Mouse (Mus musculus) embryo, embryonic 11.5 days (tissue): ENCODE measurements around the gene Hspb9.
A peak's percentile ranks its signal among the peaks of the same experiment; 100 is the strongest.

Experiments
- DNase-seq: peaks from one replicate; pipeline ENCODE4 v3.0.0-alpha.2; 2012; ENCODE audit warnings: low read depth, low spot score

Gene Hspb9

GRCm38 (mm10) chr11:100705095-100705747 is 8.4 kb upstream of the Hspb9 start:
- DNase-seq: no peak

GRCm38 (mm10) chr11:100709201-100709810 is 4.3 kb upstream of the Hspb9 start:
- DNase-seq: no peak

GRCm38 (mm10) chr11:100710528-100710927 is 3.1 kb upstream of the Hspb9 start:
- no peak for DNase-seq

DNA sequence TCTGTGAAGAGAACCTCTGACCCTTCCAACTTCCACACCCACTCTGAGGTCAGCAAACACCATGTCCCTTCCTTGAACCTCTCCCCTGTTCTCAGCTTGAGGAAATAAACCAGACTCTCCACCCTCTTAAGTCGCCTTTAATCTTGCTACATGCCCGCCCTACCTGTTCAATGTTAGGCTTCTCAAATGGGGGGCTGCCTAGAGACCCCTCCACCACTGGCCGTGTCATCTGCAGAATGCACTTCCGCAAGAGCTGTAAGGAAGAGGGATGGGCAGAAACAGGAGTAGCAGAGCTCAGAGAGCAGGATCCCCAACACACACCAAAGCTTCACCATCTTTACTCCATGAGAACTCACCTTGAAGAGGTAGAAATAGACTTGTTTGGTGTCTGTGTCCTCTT is 2.7 kb upstream of the Hspb9 start:
- DNase-seq: no peak

- peak; percentile 83 for DNase-seq
Measured at GRCm38 (mm10) chr11:100711783-100712615, 1.7 kb upstream of the Hspb9 start, which contains the start of gene Kat2a. TSS of gene Kat2a (minus strand) at chr11:100712465.

GRCm38 (mm10) chr11:100713174-100713573 is 476 bp upstream of the Hspb9 start:
- DNase-seq: no peak

DNA sequence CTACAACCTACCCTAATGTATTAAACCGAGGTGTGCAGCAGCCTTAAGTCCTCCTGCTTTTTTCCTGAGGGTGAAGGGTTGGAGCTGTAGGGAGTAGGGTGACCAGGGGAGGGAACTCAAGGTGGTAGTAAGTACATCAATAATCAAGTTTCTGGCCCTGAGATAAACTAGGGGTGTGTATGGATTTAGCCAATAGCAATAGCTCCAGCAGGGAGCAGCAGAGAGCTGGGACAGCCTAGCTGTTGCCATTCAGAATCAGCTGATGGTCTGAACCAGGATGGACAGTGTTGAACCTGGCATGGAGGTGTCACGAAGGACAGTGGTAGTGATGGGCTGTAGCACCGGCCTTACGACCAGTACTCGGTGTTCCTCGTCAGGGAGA is 875 bp downstream of the Hspb9 start:
- DNase-seq: peak; percentile 62

DNA sequence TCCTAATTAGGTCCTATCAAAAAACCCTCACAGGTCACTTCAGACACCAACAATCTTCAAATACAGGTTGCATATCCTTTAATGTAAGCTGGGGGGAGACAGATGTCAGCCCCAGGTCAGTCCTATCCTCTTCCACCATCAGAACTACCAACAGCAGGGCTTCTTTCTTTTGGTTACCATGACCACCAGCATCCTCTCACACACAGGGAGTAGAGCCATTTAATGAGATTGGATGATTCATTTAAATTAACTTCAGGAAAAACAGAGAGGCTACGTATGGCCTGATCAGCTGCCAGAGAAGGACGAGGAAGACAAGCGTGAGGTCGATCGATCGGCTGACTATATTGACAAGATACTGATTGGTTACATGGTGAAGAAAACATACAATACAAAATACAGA is 1.3 kb downstream of the Hspb9 start:
- DNase-seq: no peak

DNA sequence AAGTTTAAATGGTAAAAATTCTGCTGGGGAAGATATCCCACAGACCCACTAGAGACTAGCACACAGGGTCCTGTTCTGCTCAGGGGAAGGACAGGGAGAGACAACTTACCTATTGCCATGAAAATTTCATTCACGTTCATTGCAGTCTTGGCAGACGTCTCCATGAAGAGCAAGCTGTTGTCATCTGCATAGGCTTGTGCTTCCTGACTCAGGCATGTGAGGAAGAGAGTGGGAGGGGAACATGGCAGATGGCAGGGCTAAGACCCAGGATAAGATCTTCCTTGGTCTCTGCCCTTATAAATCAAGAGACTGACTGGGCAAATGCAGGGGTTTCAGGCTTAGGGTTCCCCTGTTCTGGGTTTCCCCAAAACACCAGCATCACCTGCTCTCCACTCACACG is 3.0 kb downstream of the Hspb9 start:
- no peak for DNase-seq

GRCm38 (mm10) chr11:100718462-100718861 is 4.8 kb downstream of the Hspb9 start:
- no peak for DNase-seq

- DNase-seq: no peak
Measured at GRCm38 (mm10) chr11:100718866-100719265, 5.2 kb downstream of the Hspb9 start.

DNA sequence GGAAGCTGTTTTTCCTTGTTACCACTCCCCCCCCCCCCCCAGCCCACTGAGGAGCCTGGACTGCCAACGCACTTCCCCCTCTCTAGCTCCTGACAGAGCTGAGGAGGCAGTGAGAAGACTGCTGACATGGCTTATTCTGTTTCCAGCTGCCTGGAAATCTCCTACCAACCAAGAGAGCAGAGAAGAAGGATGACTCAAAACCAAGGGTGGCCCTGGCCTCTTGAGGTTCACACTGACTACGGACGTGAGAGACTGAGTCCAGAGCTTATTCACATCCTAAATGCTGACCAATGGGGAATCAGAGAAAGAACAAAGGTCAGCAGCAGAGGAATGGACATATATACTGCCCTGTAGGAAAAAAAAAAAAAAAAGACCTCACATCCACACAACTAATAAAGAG is 5.7 kb downstream of the Hspb9 start:
- no peak for DNase-seq

GRCm38 (mm10) chr11:100719893-100720292 is 6.2 kb downstream of the Hspb9 start:
- DNase-seq: no peak

DNA sequence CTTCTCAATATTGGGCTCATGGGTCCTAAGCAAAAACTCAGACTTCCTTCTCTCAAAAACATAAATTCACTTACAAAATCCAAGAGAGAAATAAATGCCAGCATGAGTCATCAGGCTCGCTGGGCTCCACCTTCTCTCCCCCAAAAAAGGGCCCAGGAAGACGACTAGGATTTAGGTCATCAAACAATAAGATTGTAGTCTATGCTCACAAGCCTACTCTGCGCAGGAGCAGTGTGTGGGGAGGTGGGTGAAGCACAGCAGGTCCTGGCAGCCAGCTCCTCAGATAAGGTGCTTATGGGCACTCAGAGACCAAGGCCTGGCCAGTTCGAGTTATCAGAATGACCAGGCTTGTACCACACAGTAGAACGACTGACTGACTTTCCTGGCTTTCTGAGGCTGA is 6.7 kb downstream of the Hspb9 start:
- no peak for DNase-seq

GRCm38 (mm10) chr11:100721254-100721653 is 7.6 kb downstream of the Hspb9 start:
- DNase-seq: no peak

DNA sequence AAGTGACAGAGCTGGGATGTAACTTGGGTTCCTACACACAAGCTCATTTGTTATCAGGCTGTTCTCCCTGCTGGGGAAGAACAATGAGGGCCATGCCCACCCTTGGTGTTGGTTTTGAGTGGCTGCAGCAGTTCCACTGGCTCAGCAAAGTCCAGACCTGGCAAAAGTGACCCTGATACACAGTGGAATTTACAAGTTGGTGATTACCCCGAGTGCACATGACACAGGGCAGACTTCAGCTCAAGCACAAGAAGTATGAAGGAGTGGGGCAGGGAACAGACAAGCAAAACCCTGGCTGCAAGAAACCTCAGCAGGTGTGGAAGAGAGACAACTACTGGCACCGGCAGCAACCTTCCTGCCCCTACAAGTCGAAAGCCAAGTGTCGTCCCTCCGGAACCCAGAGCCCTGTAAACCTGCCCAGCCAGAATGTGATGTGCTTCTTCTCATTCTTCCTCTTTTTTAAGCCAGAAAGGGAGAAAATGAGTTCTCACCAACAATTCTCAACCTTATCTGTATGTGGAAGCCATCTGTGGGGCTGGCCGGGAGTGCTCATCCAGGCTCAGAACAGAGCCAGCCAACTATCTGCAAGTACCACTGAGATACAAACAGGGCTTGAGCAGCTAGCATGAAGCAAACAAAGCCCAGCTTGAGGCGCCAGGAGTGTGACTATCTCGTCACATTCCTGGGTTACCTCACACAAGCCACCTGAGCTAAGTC is 8.3 kb downstream of the Hspb9 start:
- DNase-seq: no peak

- no peak for DNase-seq
Measured at GRCm38 (mm10) chr11:100722493-100723028, 8.9 kb downstream of the Hspb9 start.

DNA sequence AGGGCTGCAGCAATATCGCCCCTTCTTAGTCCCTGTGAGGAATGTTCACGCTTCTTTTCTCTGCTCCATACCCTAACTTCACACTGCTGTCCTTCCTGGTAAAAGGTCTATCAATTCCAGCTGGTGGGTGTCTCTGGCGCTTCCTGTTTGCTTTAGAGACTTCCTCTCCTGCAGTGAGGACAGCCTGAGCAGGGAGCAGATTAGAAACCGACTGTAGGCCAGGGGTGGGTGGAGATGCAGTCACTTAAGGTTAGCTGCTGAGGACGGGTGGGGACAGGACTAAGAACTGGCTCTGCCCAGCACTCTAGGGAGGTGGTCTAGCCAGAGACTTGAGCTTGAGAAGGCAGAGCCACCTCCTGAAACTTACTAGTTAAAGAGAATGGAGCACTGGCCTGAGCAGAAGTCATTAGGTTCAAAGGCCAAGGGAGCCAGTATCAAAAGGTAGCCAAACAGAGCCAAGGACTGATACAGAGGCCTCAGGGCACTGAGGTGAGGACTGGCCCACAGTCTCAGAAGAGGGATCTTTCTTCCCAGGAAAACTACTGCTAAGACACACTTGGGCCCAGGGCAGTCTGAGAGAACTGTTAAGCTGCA is 11.4 kb downstream of the Hspb9 start:
- DNase-seq: no peak

DNA sequence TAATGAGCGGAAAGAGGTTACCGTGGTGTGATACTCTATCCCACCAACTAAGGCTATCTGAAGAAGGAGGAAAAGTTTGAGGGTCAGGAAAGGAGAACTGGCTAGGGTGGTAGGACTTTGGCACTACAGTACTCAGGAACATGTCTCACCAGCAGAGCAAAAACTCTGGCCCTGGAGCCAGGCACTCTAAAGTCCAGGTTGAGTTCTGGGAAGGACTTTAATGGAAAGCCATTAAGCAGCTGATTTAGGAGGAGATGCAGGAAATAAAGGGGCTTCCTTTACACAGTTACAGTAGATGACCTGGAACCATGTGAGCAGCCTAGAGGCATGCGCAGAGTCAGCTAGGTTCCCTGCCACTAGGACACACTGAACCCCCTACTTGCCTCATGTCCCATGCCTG is 13.6 kb downstream of the Hspb9 start:
- no peak for DNase-seq

DNA sequence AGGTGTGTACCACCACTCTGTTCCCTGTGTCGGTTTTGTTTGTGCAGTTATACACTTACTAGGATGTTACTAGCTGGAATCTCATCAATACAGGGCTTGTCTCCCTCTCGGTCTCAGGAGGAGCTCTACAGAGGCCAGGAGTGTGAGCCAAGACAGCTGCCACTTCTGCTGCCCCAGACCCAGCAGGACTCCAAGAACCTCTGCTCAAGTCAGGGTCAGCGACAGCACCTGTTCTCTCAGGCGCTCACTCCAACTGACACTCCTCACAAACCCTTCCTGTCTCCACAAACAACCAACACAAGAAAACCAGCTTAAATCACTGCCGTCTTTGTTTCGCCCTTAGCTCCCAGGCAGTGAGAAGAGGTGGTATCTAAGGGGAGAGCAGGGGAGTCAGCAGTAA is 15.0 kb downstream of the Hspb9 start:
- DNase-seq: no peak

DNA sequence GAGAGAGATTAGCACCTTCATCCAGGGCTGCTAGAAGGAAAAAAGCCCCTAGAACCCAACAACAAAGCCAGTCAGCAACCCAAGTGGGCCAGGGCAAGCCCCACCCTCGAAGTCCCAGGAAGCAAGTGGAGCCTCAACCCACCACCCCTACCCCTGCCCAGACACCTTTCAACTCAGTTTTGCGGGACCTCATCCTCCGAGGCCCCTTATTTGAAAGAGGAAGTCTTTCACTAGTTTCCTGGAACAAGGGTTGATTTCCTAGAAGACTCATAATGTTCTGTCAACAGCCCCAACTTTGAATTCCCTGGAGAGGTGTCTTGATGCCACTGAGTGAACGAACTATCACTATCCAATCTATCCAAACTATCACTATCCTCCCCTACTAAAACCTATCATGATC is 16.3 kb downstream of the Hspb9 start:
- DNase-seq: no peak
